Mouse (Mus musculus): ENCODE measurements at regions not wholly inside any gene's neighbourhood (a gene's known extent, or its start where the extent isn't known, plus 50 kb on each side); places are given as distances from the start of the nearest gene placed in this dataset.

DNA sequence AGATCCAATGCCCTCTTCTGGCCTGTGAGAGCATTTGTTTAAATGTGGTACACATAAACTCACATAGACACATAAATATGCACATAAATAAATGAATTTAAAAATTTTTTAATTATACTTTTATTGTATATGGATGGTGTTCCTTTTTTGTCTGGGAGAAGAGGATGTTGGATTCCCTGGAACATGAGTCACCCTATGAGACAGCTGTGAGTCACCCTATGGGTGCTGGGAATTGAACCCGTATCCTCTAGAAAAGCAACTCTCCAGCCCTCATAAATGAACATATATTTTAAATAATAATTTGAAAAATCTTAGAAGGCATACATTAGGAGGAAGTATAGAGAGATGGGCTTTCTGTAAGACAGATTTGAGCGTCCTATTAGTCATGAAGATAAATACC, 76.1 kb upstream of the Dynlt3 start:
- no peak for DNase-seq (ENCODE audit: low read depth)

DNA sequence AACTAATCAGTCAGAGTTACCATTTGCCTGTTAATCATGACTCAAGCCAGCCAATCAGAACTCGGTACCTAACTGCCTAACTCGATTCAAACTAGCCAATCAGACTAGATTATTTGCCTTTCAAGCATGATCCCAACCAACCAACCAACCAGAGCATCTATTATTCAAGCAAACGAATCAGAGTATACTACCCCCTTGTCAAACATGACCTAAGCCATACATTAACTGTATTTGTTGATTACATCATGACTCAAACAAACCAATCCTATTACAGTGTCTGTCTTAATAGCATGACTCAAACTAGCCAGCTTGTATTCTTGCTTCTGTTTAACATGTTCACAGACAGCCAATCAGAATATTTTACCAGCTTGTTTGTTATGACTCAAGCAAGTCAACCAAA, 79.7 kb upstream of the Dynlt3 start:
- no peak for DNase-seq (ENCODE audit: low read depth)

DNA sequence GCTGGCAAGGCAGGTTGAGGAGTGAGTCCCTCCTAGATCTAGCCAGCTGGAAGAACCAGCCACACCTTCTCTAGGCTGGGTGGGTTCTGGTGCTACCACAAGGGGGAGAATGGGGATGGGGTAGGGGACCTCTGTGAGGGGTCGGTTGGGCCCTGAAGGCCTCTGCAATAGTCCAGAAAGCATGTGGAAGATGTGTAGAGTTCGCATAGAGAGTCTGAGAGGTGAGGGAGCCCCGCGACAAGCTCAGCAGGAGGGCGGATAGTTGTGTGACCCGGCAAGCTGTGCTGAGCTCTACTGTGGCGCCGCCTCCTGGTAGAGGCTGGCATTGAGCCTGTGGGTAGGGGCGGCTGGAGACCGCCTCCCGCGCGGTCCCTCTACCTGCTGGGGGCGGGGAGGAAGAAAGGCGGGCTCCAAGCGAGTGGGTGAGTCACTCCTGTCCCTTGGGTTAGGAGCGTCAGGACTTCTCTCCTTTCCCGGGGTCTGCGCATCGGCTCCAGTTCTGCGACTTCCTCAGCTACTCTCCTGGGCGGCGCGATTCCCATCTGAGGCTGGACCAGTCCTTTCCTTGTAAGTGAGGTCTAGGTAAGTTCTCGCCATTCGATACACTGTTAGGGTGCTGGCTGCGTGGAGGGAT, 84.6 kb upstream of the Dynlt3 start:
- DNase-seq (ENCODE audit: low read depth): no peak

DNA sequence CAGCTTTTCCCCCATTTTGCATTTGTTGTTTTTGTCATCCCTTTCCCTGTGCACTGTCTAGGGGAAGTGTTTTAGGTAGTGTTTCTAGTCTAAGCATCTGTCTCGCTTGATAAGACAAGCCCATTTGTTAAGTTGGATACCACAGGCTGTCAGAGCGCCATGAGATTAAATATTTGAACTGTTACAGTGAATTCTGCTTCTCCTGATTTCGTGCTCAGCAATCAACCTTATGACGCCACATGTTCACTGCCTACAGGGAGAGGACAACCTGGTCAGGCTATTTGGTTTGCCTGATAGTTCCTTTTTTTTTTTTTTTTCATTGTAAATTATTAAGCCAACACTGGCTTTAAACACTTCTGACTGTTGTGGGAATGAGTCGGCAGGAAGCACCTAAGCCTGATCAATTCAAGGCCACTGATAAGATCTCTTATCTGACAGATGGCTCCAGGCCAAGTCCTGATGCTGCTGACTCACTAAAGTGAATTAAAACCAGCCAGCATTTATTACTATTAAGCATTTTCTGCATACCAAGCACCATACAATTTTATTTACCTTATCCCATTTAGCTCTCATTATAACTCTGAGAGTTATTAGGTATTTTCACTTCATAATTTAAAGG, 90.3 kb upstream of the Dynlt3 start:
- DNase-seq (ENCODE audit: low read depth): peak; percentile 17

DNA sequence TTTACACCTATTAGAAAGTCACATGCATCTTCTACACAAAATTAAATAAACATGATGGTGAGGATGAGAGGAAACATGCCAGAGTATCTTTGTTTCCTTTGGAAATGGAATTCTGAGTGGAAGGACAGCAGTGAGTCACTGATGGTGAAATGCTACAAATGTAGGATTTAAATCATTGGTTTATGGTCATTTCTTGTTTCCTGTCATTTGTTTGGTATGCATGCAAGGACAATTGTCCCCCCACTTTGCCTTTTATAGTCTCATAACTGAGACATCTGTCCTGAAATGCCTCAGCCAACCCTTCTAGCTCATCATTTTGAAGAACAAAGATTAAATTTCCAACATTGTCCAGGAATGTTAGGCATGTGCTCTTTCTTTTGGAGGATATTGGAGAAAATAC, 77.2 kb upstream of the Hypm start:
- DNase-seq (ENCODE audit: low read depth): no peak

DNA sequence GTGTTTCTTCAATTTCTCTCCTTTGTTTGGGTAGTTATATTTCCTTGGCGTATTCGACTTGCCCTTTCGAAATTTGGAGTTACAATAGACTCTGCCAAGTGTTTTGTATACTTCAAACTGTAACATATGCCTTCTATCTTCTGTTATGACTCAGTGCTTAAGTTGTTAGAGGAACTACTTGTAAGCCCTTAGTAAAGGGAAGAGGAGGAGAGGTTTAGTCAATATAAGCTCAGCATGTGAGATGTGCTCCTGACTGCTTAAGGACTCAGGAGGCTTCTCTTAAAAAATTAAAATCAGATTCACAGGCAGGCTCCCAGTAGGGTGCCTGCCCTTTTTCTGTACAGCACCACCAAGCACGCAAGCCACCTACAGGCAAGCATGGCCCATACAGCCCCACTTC, 69.2 kb upstream of the Hypm start:
- DNase-seq (ENCODE audit: low read depth): no peak

DNA sequence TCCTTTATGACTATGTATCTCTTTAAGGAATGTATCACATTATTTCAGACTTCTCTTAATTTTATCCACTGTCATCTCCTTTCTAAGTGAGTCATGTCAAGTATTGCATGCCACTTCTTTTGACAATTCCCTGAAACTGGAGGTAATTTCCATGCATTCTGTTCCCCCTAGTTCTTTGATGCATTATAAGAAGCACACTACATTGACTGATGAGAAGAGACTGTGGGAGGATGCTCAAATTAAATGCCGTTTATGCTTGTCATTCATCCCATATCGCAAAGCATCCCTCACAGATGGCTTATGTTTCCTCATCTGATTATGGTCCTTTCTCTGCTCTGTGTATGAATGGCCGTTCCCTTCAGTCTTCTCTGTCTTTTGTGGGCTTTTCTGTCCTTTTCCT, 57.2 kb upstream of the Hypm start:
- DNase-seq (ENCODE audit: low read depth): no peak

All from NIH3T3 (cell line).